Mouse (Mus musculus): ENCODE measurements around the gene Tbc1d22a.

DNA sequence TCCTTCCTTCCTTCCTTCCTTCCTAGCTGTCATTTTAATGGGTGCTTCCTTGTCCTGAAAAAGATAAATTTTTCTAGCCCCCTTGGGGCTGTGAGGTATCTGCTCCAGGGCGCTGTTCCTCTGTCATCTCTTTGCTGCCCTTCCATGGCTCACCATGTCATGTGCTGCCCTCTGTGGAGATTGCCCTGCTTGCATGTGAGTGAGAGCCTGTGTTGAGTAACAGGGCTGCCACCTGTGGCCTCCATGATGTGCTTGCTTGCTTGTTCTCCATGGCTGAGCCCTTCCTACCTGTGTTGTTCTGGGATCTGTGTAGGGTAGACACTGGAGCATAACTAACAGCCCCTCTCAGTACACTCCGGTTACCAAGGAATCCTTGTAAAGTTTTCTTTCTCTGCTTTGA, 12.7 kb downstream of the Tbc1d22a start:
- TF ChIP-seq EP300 (IDR thresholded peaks at IDR 0.05; ENCODE audit: low read depth) (no peak), CTCF (IDR thresholded peaks at IDR 0.05; ENCODE audit: low read depth) (0 out of 2 replicates have a peak, but pooled peaks have one; percentile 14)

Measured in heart, postnatal 0 days (tissue).